Mouse (Mus musculus) gastrocnemius, postnatal 10 days (tissue): ENCODE measurements at regions not wholly inside any gene's neighbourhood (a gene's known extent, or its start where the extent isn't known, plus 50 kb on each side); places are given as distances from the start of the nearest gene placed in this dataset.

Source experiments
- DNase-seq: peaks from one replicate; pipeline ENCODE4 v3.0.0; 2021; ENCODE audit warnings: mixed read lengths

GRCm38 (mm10) chr8:78154873-78155272 is 58.2 kb upstream of the Ttc29 start:
- no peak for DNase-seq

GRCm38 (mm10) chr8:78162046-78162445 is 51.1 kb upstream of the Ttc29 start:
- no peak for DNase-seq

GRCm38 (mm10) chr8:78162763-78163508 is 50.2 kb upstream of the Ttc29 start:
- no peak for DNase-seq
